Mouse (Mus musculus): Measurements from ENCODE around the gene Tomm20. TPM values are rescaled to one million over a fixed set of nuclear protein-coding genes. Genes with fewer than 3 reads are reported as not detected.
"Not testable (repeated sequence)": the region's sequence is repeated elsewhere in the genome, so short reads cannot be mapped to it uniquely, and the experiment has no call there.

Gene Tomm20
- polyA plus RNA-seq, 1 experiment from 2014 or later, result 229 TPM

GRCm38 (mm10) chr8:126918356-126918755 is 27.3 kb downstream of the Tomm20 start:
- Histone ChIP-seq H3K27ac (ENCODE audit: low read depth, low read length) (no peak overlapping the region), H3K9me3 (replicated peaks; ENCODE audit: control insufficient read depth, low read length) (no peaks in the 10 kb centered on the region), H3K9ac (ENCODE audit: low read length) (no peak overlapping the region), H3K4me3 (ENCODE audit: low read depth, low read length) (no peak overlapping the region), H3K4me2 (ENCODE audit: low read length) (no peak overlapping the region), H3K4me1 (ENCODE audit: control insufficient read depth, insufficient read depth, low read length) (peaks cover 5% of the 10 kb centered on the region), H3K36me3 (ENCODE audit: control insufficient read depth, insufficient read depth, low read length) (no peaks in the 10 kb centered on the region), H3K27me3 (replicated peaks; ENCODE audit: control insufficient read depth, insufficient read depth, low read length) (no peaks in the 10 kb centered on the region)
- ATAC-seq (no peak), DNase-seq (ENCODE audit: low spot score) (no peak)
- WGBS, result 97% methylated on average over 1 of the region's 1 CpGs

DNA sequence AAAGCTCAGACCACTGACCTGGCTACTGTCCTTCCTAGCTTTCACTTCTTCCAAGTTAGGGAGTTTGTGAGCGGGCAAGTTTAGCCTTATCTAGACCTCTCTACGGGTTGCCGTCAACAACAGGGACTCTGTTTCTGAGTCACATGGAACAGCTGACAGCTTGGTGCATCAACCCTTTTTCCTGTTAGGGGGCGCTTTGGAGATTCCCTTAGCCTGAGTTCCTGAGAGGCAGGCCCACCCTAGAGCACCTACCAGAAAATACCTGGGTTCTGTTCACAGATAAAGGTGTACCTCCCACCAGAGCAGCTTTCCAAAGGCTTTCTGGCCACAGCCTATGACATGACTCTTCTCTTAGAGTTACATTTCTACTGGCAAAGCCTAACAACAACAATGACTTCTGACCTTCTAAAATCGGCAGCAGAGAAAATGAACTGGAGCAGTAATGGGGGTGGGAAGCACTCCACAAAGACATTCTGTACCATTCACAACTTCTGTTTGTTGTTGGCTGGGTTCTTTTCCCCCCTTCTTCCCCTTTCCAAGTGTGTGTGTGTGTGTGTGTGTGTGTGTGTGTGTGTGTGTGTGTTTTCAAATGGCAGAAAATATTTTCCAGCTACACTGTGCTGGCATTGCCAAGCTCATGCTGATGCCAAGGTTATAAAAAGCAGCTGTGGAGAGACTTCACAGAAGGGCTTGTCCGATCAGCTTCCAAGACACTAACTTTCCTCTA is 28.3 kb downstream of the Tomm20 start:
- Histone ChIP-seq H3K4me3 (ENCODE audit: low read depth, low read length) (no peak overlapping the region), H3K36me3 (ENCODE audit: control insufficient read depth, insufficient read depth, low read length) (no peaks in the 10 kb centered on the region), H3K27me3 (replicated peaks; ENCODE audit: control insufficient read depth, insufficient read depth, low read length) (no peaks in the 10 kb centered on the region), H3K4me1 (ENCODE audit: control insufficient read depth, insufficient read depth, low read length) (peaks cover 6% of the 10 kb centered on the region), H3K9me3 (replicated peaks; ENCODE audit: control insufficient read depth, low read length) (no peaks in the 10 kb centered on the region), H3K9ac (ENCODE audit: low read length) (no peak overlapping the region), H3K27ac (ENCODE audit: low read depth, low read length) (no peak overlapping the region), H3K4me2 (ENCODE audit: low read length) (no peak overlapping the region)
- no peak for DNase-seq (ENCODE audit: low spot score)
- whole genome bisulfite sequencing, result 65% methylated on average over 6 of the region's 6 CpGs
- ATAC-seq, result no peak

DNA sequence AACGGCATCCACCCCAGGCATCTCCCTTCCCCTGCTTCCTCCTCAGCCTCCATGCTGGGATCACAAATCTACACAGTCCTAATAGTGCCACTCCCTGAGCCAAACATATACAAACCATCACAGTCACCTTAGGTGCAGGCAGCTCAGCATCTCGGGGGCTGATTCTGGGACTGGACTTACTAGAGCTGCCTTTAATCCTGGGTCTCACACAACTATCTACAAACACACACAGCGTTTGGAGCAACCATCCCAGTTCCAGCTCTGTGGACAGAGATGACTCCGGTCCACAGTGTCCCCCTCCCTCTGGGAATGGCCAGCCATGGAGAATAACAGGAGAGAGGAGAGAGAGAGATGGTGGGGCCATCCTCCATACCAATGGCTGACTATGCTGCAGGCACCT is 29.0 kb downstream of the Tomm20 start:
- Histone ChIP-seq H3K9ac (ENCODE audit: low read length) (no peak overlapping the region), H3K4me2 (ENCODE audit: low read length) (no peak overlapping the region), H3K4me3 (ENCODE audit: low read depth, low read length) (no peak overlapping the region), H3K36me3 (ENCODE audit: control insufficient read depth, insufficient read depth, low read length) (no peaks in the 10 kb centered on the region), H3K9me3 (replicated peaks; ENCODE audit: control insufficient read depth, low read length) (no peaks in the 10 kb centered on the region), H3K27ac (ENCODE audit: low read depth, low read length) (no peak overlapping the region), H3K4me1 (ENCODE audit: control insufficient read depth, insufficient read depth, low read length) (peaks cover 6% of the 10 kb centered on the region), H3K27me3 (replicated peaks; ENCODE audit: control insufficient read depth, insufficient read depth, low read length) (no peaks in the 10 kb centered on the region)
- 85% methylated on average over 4 of the region's 4 CpGs for WGBS
- DNase-seq (ENCODE audit: low spot score) (no peak), ATAC-seq (no peak)

GRCm38 (mm10) chr8:126914609-126915375 is 30.9 kb downstream of the Tomm20 start:
- Histone ChIP-seq H3K9me3 (replicated peaks; ENCODE audit: control insufficient read depth, low read length) (no peaks in the 10 kb centered on the region), H3K27ac (ENCODE audit: low read depth, low read length) (no peak overlapping the region), H3K9ac (ENCODE audit: low read length) (no peak overlapping the region), H3K4me3 (ENCODE audit: low read depth, low read length) (no peak overlapping the region), H3K27me3 (replicated peaks; ENCODE audit: control insufficient read depth, insufficient read depth, low read length) (no peaks in the 10 kb centered on the region), H3K4me1 (ENCODE audit: control insufficient read depth, insufficient read depth, low read length) (peaks cover 6% of the 10 kb centered on the region), H3K4me2 (ENCODE audit: low read length) (no peak overlapping the region), H3K36me3 (ENCODE audit: control insufficient read depth, insufficient read depth, low read length) (no peaks in the 10 kb centered on the region)
- WGBS, result 48% methylated on average over 10 of the region's 10 CpGs
- DNase-seq (ENCODE audit: low spot score) (no peak), ATAC-seq (no peak)

GRCm38 (mm10) chr8:126914107-126914490 is 31.5 kb downstream of the Tomm20 start:
- not testable (repeated sequence) for H3K4me2 ChIP-seq (ENCODE audit: low read length); H3K4me3 ChIP-seq (ENCODE audit: low read depth, low read length); H3K27ac ChIP-seq (ENCODE audit: low read depth, low read length); H3K9ac ChIP-seq (ENCODE audit: low read length); ATAC-seq; H3K27me3 ChIP-seq (replicated peaks; ENCODE audit: control insufficient read depth, insufficient read depth, low read length); H3K9me3 ChIP-seq (replicated peaks; ENCODE audit: control insufficient read depth, low read length); H3K4me1 ChIP-seq (ENCODE audit: control insufficient read depth, insufficient read depth, low read length); DNase-seq (ENCODE audit: low spot score); H3K36me3 ChIP-seq (ENCODE audit: control insufficient read depth, insufficient read depth, low read length)
- 64% methylated on average over 9 of the region's 10 CpGs for WGBS

GRCm38 (mm10) chr8:126913241-126914106 is 32.2 kb downstream of the Tomm20 start:
- no peaks in the 10 kb centered on the region for H3K27me3 ChIP-seq (replicated peaks; ENCODE audit: control insufficient read depth, insufficient read depth, low read length)
- ATAC-seq, result peak; percentile 43; the same call in 1 of the 2 replicates
- H3K4me3 ChIP-seq (ENCODE audit: low read depth, low read length), result no peak overlapping the region
- H3K9me3 ChIP-seq (replicated peaks; ENCODE audit: control insufficient read depth, low read length), result no peaks in the 10 kb centered on the region
- no peak overlapping the region for H3K27ac ChIP-seq (ENCODE audit: low read depth, low read length)
- H3K4me1 ChIP-seq (ENCODE audit: control insufficient read depth, insufficient read depth, low read length), result peaks cover 6% of the 10 kb centered on the region
- H3K4me2 ChIP-seq (ENCODE audit: low read length), result no peak overlapping the region
- DNase-seq (ENCODE audit: low spot score), result peak; percentile 52
- no peaks in the 10 kb centered on the region for H3K36me3 ChIP-seq (ENCODE audit: control insufficient read depth, insufficient read depth, low read length)
- WGBS, result 37% methylated on average over 12 of the region's 12 CpGs
- no peak overlapping the region for H3K9ac ChIP-seq (ENCODE audit: low read length)

GRCm38 (mm10) chr8:126909371-126909802 is 36.3 kb downstream of the Tomm20 start:
- Histone ChIP-seq H3K4me1 (ENCODE audit: control insufficient read depth, insufficient read depth, low read length) (peaks cover 6% of the 10 kb centered on the region), H3K4me2 (ENCODE audit: low read length) (no peak overlapping the region), H3K27ac (ENCODE audit: low read depth, low read length) (no peak overlapping the region), H3K36me3 (ENCODE audit: control insufficient read depth, insufficient read depth, low read length) (no peaks in the 10 kb centered on the region), H3K4me3 (ENCODE audit: low read depth, low read length) (no peak overlapping the region), H3K27me3 (replicated peaks; ENCODE audit: control insufficient read depth, insufficient read depth, low read length) (no peaks in the 10 kb centered on the region), H3K9ac (ENCODE audit: low read length) (no peak overlapping the region), H3K9me3 (replicated peaks; ENCODE audit: control insufficient read depth, low read length) (no peaks in the 10 kb centered on the region)
- 82% methylated on average over 10 of the region's 10 CpGs for WGBS
- DNase-seq (ENCODE audit: low spot score), result no peak
- no peak for ATAC-seq

GRCm38 (mm10) chr8:126908805-126909204 is 36.8 kb downstream of the Tomm20 start:
- peaks cover 5% of the 10 kb centered on the region for H3K4me1 ChIP-seq (ENCODE audit: control insufficient read depth, insufficient read depth, low read length)
- ATAC-seq, result no peak
- no peak overlapping the region for H3K4me2 ChIP-seq (ENCODE audit: low read length)
- no peak overlapping the region for H3K27ac ChIP-seq (ENCODE audit: low read depth, low read length)
- no peaks in the 10 kb centered on the region for H3K27me3 ChIP-seq (replicated peaks; ENCODE audit: control insufficient read depth, insufficient read depth, low read length)
- H3K36me3 ChIP-seq (ENCODE audit: control insufficient read depth, insufficient read depth, low read length), result no peaks in the 10 kb centered on the region
- no peak overlapping the region for H3K4me3 ChIP-seq (ENCODE audit: low read depth, low read length)
- no peak for DNase-seq (ENCODE audit: low spot score)
- no peaks in the 10 kb centered on the region for H3K9me3 ChIP-seq (replicated peaks; ENCODE audit: control insufficient read depth, low read length)
- no peak overlapping the region for H3K9ac ChIP-seq (ENCODE audit: low read length)
- 82% methylated on average over 6 of the region's 6 CpGs for WGBS

All from forebrain, embryonic 14.5 days (tissue).